Mouse (Mus musculus) splenic B cell, adult 2 months (primary cell): ENCODE measurements at regions not wholly inside any gene's neighbourhood (a gene's known extent, or its start where the extent isn't known, plus 50 kb on each side); places are given as distances from the start of the nearest gene placed in this dataset.

Source experiments
- DNase-seq: peaks from one replicate; pipeline ENCODE4 v3.0.0-alpha.2; 2011; ENCODE audit warnings: low read depth, low spot score
- H3K27me3 ChIP-seq: 2 replicates; pipeline ENCODE4 v1.6.1; 2012; ENCODE audit warnings: mild to moderate bottlenecking, low read length, moderate library complexity, mixed read lengths; ENCODE audit not compliant: control insufficient read depth, poor library complexity, insufficient read depth, severe bottlenecking
- H3K36me3 ChIP-seq: 2 replicates; pipeline ENCODE4 v1.6.1; 2012; ENCODE audit warnings: mild to moderate bottlenecking, low read length, moderate library complexity, mixed read lengths; ENCODE audit not compliant: control insufficient read depth, poor library complexity, insufficient read depth, severe bottlenecking

DNA sequence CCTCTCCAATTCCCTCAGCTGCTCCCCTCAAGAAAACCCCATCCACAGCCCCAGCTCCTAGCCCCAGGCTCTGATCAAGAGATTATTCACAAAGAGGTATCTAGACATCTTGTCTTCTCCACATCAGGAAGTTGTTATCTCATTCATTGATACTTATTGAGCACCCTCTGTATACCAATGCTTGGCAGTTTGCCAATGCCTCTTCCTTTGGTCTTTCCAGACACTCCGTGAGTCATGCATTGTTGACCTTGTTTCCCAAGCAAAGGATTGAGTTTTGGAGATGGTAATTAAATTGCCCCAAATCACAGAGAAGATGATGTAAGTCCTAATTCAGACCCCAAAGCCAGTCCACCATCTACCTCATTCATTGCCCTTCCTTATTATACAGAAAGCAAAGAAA is 235.9 kb upstream of the Zmiz1 start:
- no peak for DNase-seq
- no peaks in the 10 kb centered on the region for H3K36me3 ChIP-seq
- no peaks in the 10 kb centered on the region for H3K27me3 ChIP-seq

GRCm38 (mm10) chr14:25225214-25225613 is 233.8 kb upstream of the Zmiz1 start:
- DNase-seq = no peak
- no peaks in the 10 kb centered on the region for H3K36me3 ChIP-seq
- H3K27me3 ChIP-seq = no peaks in the 10 kb centered on the region

DNA sequence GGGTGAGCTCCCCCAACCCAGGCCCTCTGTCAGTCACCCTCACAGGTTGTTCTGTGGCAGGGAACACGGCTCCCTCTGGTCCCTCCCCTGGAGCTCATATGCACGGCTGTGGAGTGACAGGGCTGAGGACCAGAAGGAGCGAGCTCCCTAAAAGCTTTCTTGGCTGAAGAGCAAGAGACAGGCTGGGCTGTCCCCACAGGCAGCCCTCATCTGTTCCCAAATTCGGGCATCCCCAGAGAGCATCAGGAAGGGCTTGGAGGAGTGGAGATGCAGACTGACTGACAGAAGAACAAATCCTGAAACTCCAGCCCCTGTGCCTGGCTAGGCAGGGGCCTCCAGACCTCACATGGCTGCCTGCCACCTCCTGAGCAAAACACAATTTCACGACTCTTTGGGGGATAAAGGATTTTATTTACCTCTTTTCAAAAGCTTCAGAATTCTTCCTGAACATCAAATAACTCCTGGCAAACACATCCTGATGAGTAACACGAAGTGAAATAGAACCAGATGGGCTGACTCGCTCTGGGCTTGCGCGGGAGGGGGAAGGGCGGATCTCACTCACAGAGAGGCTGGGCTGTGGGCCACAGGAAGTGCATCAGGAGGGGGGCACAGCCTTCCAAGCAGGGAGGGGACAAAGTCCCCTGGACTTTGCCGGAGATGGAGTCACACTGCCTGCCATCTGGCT is 232.7 kb upstream of the Zmiz1 start:
- no peaks in the 10 kb centered on the region for H3K27me3 ChIP-seq
- no peak for DNase-seq
- H3K36me3 ChIP-seq = no peaks in the 10 kb centered on the region

- no peak for DNase-seq
- Histone ChIP-seq H3K36me3 (no peaks in the 10 kb centered on the region), H3K27me3 (no peaks in the 10 kb centered on the region)
These were observed 232.0 kb upstream of the Zmiz1 start for GRCm38 (mm10) chr14:25226840-25227506.

DNA sequence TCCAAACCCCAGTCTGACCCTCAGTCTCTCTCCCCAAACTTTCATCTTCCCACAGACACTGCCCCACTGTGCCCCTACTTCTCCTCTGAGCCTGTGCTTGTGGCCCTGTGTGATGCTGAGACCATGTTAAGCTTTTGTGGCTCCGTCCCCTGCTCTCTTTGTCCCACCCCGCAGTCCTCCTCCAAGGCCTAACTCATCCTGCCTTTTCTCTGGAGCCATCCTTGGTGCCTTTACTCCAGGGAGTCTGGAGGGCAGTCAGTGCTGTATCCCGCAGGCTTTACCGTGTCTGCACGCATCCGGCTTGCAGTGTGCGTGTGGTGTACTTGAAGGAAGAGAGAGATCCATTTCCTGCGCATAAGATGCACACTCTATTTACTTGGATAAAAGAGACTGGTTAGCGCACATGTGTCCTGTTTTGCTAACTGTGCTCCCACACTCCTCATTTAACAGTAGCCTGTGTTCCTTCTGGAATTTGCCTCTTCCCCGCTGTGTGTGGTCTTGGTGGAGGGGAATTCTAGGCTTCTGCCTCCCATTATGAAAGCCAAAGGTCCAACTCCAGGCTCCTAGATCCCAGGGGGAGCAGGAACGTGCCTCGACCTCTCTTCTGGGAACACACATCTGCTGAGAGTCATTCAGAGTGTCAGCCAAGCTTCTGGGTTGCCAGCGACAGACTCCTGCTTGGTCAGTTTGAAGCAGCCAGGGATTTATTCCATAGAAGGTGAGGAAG is 230.5 kb upstream of the Zmiz1 start:
- Histone ChIP-seq H3K36me3 (no peaks in the 10 kb centered on the region), H3K27me3 (no peaks in the 10 kb centered on the region)
- DNase-seq = no peak

DNA sequence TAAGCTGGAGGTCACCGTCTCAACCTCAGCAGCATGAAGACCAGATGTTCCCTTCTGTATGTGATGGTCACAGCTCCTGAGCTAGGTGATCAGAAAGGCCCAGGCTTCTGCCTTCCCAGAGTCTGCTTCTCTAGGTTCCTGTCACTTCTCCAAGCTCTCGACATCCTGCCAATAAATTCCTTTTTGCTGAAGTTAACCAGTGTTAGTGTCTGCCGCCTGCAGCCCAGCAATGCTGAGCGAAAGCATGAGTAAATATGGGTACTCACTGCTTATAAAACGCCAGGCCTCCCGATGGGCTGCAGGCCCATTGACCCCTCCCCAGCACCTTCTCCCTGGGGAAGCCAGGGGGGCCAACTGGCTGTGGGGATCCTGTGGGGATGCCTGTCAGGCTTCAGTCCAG is 229.4 kb upstream of the Zmiz1 start:
- no peaks in the 10 kb centered on the region for H3K27me3 ChIP-seq
- H3K36me3 ChIP-seq = no peaks in the 10 kb centered on the region
- DNase-seq = no peak

DNA sequence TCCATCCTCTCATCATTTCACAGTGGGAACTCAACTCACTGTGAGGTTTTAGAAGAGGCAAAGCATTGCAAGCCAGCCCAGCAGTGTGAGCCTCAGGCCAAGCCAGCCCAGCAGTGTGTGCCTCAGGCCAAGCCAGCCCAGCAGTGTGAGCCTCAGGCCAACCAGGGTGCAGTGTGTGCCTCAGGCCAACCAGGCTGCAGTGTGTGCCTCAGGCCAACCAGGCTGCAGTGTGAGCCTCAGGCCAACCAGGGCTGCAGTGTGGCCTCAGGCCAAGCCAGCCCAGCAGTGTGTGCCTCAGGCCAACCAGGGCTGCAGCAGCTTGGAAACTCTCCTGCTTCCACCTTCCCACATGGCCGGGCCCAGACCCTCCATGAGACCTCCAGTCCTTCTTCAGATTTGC is 227.1 kb upstream of the Zmiz1 start:
- Histone ChIP-seq H3K27me3 (no peaks in the 10 kb centered on the region), H3K36me3 (no peaks in the 10 kb centered on the region)
- no peak for DNase-seq

DNA sequence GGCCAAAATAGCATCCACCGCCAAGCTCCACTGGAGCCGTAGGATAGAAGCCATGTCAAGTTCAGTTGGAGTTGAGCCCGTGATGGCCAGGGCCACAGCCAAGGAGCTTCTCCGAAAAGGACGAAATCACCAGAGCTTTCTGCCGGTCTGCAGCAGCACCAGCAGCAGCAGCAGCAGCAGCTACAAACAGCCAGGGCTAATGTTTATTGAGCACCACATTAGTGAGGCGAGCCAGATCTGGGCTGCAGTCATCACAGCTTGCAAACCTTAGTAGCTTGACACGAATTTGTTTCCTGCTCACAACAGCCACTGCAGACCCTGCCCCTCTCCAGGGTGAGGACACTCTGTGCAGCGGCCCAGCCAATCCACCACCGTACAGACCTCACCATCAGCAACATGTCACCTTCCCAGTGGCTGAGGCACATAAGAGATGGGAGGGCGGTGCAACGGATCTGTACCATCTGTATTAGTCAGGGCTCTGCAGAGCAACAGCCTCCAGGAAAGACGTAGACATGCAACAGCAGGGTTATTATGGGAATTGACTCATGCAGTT is 222.5 kb upstream of the Zmiz1 start:
- Histone ChIP-seq H3K27me3 (no peaks in the 10 kb centered on the region), H3K36me3 (no peaks in the 10 kb centered on the region)
- DNase-seq = no peak

DNA sequence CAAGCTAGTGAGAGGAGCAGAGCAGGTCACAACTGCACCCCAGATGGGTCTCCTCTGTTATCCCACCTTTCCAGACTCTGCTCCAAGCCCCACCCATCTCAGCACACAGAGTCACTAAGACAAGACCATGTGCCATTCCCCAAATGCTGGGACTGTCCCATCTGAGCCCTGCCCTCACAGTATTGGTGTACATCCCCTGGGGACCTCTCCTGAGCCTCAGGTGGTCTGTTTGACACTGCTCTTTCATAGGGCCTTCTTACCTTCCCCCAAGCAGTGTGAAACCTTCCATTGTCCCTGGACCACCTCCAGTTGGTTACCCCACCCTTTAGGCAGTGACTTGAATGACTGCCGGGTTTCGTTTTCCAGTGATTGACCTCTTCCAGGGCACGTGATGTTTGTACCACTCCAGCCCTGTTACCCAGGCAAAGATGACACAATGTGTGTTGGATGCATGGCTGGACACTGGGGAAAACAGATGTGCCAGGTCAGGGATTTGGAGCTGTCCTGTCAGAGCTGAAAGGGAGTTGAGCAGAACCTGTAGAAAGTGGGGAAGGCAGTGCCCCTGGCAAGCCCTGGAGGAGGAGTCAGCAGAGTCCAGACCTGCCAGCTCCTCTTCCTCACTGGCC is 219.5 kb upstream of the Zmiz1 start:
- Histone ChIP-seq H3K27me3 (no peaks in the 10 kb centered on the region), H3K36me3 (no peaks in the 10 kb centered on the region)
- DNase-seq = no peak

DNA sequence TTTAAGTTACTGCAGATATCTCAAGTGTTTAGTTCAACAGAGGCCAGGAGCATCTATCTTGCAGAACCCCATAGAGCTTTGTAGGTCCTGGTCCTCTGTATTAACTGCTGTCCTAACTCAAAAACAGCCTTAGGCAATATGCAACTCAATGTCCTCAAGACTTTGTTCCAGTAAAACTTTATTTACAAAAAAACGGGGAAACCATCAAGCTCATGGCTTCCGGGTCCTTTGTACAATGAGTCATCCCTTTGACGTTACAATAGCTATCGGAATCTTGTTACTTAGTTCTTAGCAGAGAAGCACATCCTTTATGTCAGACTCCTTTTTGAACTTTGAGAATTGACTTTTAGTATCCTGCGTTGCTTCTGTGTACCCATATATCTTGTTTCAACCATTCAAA is 216.2 kb upstream of the Zmiz1 start:
- no peaks in the 10 kb centered on the region for H3K27me3 ChIP-seq
- H3K36me3 ChIP-seq = no peaks in the 10 kb centered on the region
- no peak for DNase-seq

DNA sequence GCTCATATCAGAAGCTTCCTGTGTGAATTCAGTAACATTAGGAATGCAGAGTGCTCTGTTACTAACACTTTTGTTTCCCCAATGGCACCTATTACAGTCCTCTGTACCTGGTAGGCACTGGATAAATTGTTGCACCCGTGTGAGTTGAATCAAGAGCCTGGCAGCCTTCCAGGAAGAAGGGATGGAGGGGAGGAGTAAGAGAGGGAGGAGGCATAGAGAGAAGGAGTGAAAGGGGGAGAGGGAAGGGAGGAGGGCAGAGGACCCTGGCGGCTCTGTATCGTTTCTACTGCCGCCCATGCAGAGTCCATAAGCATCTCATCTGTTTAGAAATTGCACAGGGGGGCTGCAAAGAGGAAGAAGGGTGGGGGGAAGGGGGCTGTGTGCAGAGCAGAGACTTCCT is 215.7 kb upstream of the Zmiz1 start:
- Histone ChIP-seq H3K36me3 (no peaks in the 10 kb centered on the region), H3K27me3 (no peaks in the 10 kb centered on the region)
- no peak for DNase-seq

- H3K36me3 ChIP-seq = no peaks in the 10 kb centered on the region
- DNase-seq = no peak
- no peaks in the 10 kb centered on the region for H3K27me3 ChIP-seq
These were observed 215.3 kb upstream of the Zmiz1 start for GRCm38 (mm10) chr14:25243698-25244097.

DNA sequence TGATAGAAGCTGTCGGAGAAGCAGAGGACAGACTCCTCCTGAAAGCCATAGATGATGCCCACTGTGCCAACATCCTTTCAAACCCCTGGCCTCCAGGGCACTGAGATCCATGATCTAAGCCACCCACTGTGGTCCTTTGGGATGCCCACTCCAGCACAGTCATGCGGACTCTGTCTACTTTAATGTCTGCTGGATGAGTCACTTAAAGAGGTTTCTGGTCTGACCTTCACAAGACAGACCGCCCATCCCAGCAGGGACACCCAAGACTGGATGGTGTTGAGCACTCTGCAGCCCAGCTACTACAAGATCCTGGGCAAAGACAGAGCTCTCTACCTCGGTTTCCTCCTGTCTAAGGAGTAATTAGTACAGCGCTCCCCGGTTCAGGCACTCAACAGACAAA is 214.1 kb upstream of the Zmiz1 start:
- no peaks in the 10 kb centered on the region for H3K27me3 ChIP-seq
- H3K36me3 ChIP-seq = no peaks in the 10 kb centered on the region
- DNase-seq = no peak

- no peaks in the 10 kb centered on the region for H3K36me3 ChIP-seq
- no peaks in the 10 kb centered on the region for H3K27me3 ChIP-seq
- DNase-seq = no peak
These were observed 213.3 kb upstream of the Zmiz1 start for GRCm38 (mm10) chr14:25245691-25246090.

DNA sequence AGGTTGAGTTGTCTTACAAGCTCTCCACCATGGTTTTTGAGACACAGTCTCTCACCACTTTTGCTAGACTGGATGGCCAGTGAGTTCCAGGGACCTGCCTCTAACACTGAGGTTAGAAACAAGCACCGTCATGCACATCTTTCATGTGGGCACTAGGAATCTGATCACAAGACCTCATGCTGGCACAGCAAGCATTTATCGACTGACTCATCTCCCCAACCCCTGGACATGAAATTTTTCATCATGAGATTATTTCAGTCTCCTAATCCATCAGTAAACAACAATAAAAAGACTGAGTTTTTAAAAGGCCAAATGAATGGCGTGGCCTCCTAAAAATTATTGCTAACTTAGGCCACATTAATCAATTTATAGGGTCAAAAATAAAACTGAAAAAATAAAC is 210.0 kb upstream of the Zmiz1 start:
- H3K27me3 ChIP-seq = no peaks in the 10 kb centered on the region
- no peak for DNase-seq
- H3K36me3 ChIP-seq = no peaks in the 10 kb centered on the region
